Mouse (Mus musculus): ENCODE measurements at regions not wholly inside any gene's neighbourhood (a gene's known extent, or its start where the extent isn't known, plus 50 kb on each side); places are given as distances from the start of the nearest gene placed in this dataset.

DNA sequence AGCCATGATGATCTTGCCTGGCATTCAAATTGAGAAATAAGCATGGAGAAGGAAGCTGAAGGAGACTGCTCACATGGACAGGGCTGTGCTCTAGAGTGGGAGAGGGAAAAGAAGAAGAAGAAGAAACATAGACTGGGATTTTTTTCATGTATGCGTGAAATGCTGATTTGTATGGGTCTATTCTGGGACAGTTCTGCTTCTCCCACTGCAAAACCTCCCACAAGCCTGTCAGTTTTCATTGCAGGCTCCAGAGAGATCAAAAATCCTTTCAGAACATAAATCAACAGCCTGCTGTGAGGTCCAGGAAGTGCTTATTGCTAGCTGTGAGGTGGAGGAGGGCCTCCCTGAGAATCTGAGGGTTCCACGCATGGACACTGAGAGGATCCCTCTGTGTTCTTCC lies 377.3 kb upstream of the Nox3 start:
- in situ Hi-C loops (cut with MboI; ENCODE audit: low sequenced_read_pairs in 2 of 2, unreplicated experiment in 2 of 2), result no loop called here
- TF ChIP-seq ZNF384 (IDR thresholded peaks at IDR 0.05; ENCODE audit: low read depth, low read length) (no peak), MAFK (IDR thresholded peaks at IDR 0.05; ENCODE audit: insufficient read depth, low read depth, low read length) (no peak), HCFC1 (IDR thresholded peaks at IDR 0.05; ENCODE audit: borderline replicate concordance, insufficient read depth, low read length) (no peak), ZC3H11A (IDR thresholded peaks at IDR 0.05; ENCODE audit: borderline replicate concordance, low read depth, low read length) (no peak)
- no peak for DNase-seq (ENCODE audit: low read depth, low spot score)

DNA sequence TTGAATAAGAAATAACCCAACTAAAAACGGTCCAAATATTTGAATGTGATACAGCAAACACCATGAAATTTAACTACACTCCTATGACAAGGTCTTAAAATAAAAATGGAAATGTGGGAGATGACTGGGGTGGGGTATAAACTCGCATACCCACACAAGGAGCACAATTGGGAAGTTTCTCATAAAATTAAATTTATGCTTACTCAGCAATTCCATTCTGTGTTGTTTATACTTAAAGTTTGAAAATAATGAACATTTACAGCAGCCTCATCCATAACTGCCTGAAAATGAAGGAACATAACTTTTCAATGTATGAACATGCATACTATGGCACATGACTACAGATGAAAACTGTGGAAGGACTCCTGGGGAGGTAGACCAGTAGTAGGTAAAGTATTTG lies 384.5 kb upstream of the Nox3 start:
- Histone ChIP-seq H3K4me1 (ENCODE audit: control insufficient read depth in 2 of 2, insufficient read depth in 2 of 2, low read length in 2 of 2, poor library complexity in 1 of 2) (no peaks in the 10 kb centered on the region), H3K4me3 (ENCODE audit: insufficient read depth in 1 of 2, low read depth in 1 of 2, low read length in 2 of 2, poor library complexity in 1 of 2, severe bottlenecking in 1 of 2) (no peak overlapping the region), H3K36me3 (ENCODE audit: control insufficient read depth, insufficient read depth, low read length, poor library complexity, severe bottlenecking) (no peaks in the 10 kb centered on the region), H3K9me3 (ENCODE audit: control insufficient read depth, insufficient read depth, low read depth, low read length) (no peaks in the 10 kb centered on the region), H3K9ac (ENCODE audit: insufficient read depth, low read depth, low read length, poor library complexity, severe bottlenecking) (no peak overlapping the region), H3K27ac (ENCODE audit: insufficient read depth, low read depth, low read length, poor library complexity, severe bottlenecking) (no peak overlapping the region)
- in situ Hi-C loops (cut with MboI; ENCODE audit: low sequenced_read_pairs in 2 of 2, unreplicated experiment in 2 of 2), result no loop called here
- TF ChIP-seq HCFC1 (IDR thresholded peaks at IDR 0.05; ENCODE audit: borderline replicate concordance, insufficient read depth, low read length) (no peak), MAFK (IDR thresholded peaks at IDR 0.05; ENCODE audit: insufficient read depth, low read depth, low read length) (peak; percentile 95), ZNF384 (IDR thresholded peaks at IDR 0.05; ENCODE audit: low read depth, low read length) (no peak)
- DNase-seq (ENCODE audit: low read depth, low spot score), result no peak

More for the DNA sequence above, 377.3 kb upstream of the Nox3 start:
- H3K4me3 ChIP-seq (ENCODE audit: insufficient read depth in 1 of 2, low read depth in 1 of 2, low read length in 2 of 2, poor library complexity in 1 of 2, severe bottlenecking in 1 of 2), result no peak overlapping the region
- no peaks in the 10 kb centered on the region for H3K36me3 ChIP-seq (ENCODE audit: control insufficient read depth, insufficient read depth, low read length, poor library complexity, severe bottlenecking)
- no peak overlapping the region for H3K9ac ChIP-seq (ENCODE audit: insufficient read depth, low read depth, low read length, poor library complexity, severe bottlenecking)
- H3K9me3 ChIP-seq (ENCODE audit: control insufficient read depth, insufficient read depth, low read depth, low read length), result no peaks in the 10 kb centered on the region
- H3K4me1 ChIP-seq (ENCODE audit: control insufficient read depth in 2 of 2, insufficient read depth in 2 of 2, low read length in 2 of 2, poor library complexity in 1 of 2), result no peaks in the 10 kb centered on the region
- no peak overlapping the region for H3K27ac ChIP-seq (ENCODE audit: insufficient read depth, low read depth, low read length, poor library complexity, severe bottlenecking)

- no peak for TF ChIP-seq ZC3H11A (IDR thresholded peaks at IDR 0.05; ENCODE audit: borderline replicate concordance, low read depth, low read length)
- TF ChIP-seq ZNF384 (IDR thresholded peaks at IDR 0.05; ENCODE audit: low read depth, low read length), result no peak
- no peak for TF ChIP-seq CHD2 (IDR thresholded peaks at IDR 0.05; ENCODE audit: low read depth, low read length)
- no peak for TF ChIP-seq HCFC1 (IDR thresholded peaks at IDR 0.05; ENCODE audit: borderline replicate concordance, insufficient read depth, low read length)
- no peak for TF ChIP-seq MAFK (IDR thresholded peaks at IDR 0.05; ENCODE audit: insufficient read depth, low read depth, low read length)
- H3K9ac ChIP-seq (ENCODE audit: insufficient read depth, low read depth, low read length, poor library complexity, severe bottlenecking), result no peak overlapping the region
- no peak overlapping the region for H3K27ac ChIP-seq (ENCODE audit: insufficient read depth, low read depth, low read length, poor library complexity, severe bottlenecking)
- H3K4me3 ChIP-seq (ENCODE audit: insufficient read depth in 1 of 2, low read depth in 1 of 2, low read length in 2 of 2, poor library complexity in 1 of 2, severe bottlenecking in 1 of 2), result no peak overlapping the region
- H3K4me1 ChIP-seq (ENCODE audit: control insufficient read depth in 2 of 2, insufficient read depth in 2 of 2, low read length in 2 of 2, poor library complexity in 1 of 2), result peaks cover 0 to 2% of the 10 kb centered on the region in 2 experiments; a peak in 1 of 4 replicates
- no peaks in the 10 kb centered on the region for H3K9me3 ChIP-seq (ENCODE audit: control insufficient read depth, insufficient read depth, low read depth, low read length)
- in situ Hi-C loops (cut with MboI; ENCODE audit: low sequenced_read_pairs in 2 of 2, unreplicated experiment in 2 of 2), result no loop called here
- no peak for DNase-seq (ENCODE audit: low read depth, low spot score)
- no peaks in the 10 kb centered on the region for H3K36me3 ChIP-seq (ENCODE audit: control insufficient read depth, insufficient read depth, low read length, poor library complexity, severe bottlenecking)
Measured at GRCm38 (mm10) chr17:4094621-4095020, 398.6 kb upstream of the Nox3 start.

GRCm38 (mm10) chr17:4103321-4103720 lies 407.3 kb upstream of the Nox3 start:
- H3K4me1 ChIP-seq (ENCODE audit: control insufficient read depth in 2 of 2, insufficient read depth in 2 of 2, low read length in 2 of 2, poor library complexity in 1 of 2), result no peaks in the 10 kb centered on the region
- no peak for TF ChIP-seq CHD2 (IDR thresholded peaks at IDR 0.05; ENCODE audit: low read depth, low read length)
- no peak for TF ChIP-seq ZNF384 (IDR thresholded peaks at IDR 0.05; ENCODE audit: low read depth, low read length)
- no peak for TF ChIP-seq MAFK (IDR thresholded peaks at IDR 0.05; ENCODE audit: insufficient read depth, low read depth, low read length)
- no peak for TF ChIP-seq ZC3H11A (IDR thresholded peaks at IDR 0.05; ENCODE audit: borderline replicate concordance, low read depth, low read length)
- no peak for TF ChIP-seq HCFC1 (IDR thresholded peaks at IDR 0.05; ENCODE audit: borderline replicate concordance, insufficient read depth, low read length)
- H3K4me3 ChIP-seq (ENCODE audit: insufficient read depth in 1 of 2, low read depth in 1 of 2, low read length in 2 of 2, poor library complexity in 1 of 2, severe bottlenecking in 1 of 2), result no peak overlapping the region
- no peaks in the 10 kb centered on the region for H3K36me3 ChIP-seq (ENCODE audit: control insufficient read depth, insufficient read depth, low read length, poor library complexity, severe bottlenecking)
- in situ Hi-C loops (cut with MboI; ENCODE audit: low sequenced_read_pairs in 2 of 2, unreplicated experiment in 2 of 2), result no loop called here
- H3K9ac ChIP-seq (ENCODE audit: insufficient read depth, low read depth, low read length, poor library complexity, severe bottlenecking), result no peak overlapping the region
- no peak for DNase-seq (ENCODE audit: low read depth, low spot score)
- no peaks in the 10 kb centered on the region for H3K9me3 ChIP-seq (ENCODE audit: control insufficient read depth, insufficient read depth, low read depth, low read length)
- H3K27ac ChIP-seq (ENCODE audit: insufficient read depth, low read depth, low read length, poor library complexity, severe bottlenecking), result no peak overlapping the region

- TF ChIP-seq HCFC1 (IDR thresholded peaks at IDR 0.05; ENCODE audit: borderline replicate concordance, insufficient read depth, low read length) (no peak), CHD2 (IDR thresholded peaks at IDR 0.05; ENCODE audit: low read depth, low read length) (no peak), MAFK (IDR thresholded peaks at IDR 0.05; ENCODE audit: insufficient read depth, low read depth, low read length) (no peak), ZC3H11A (IDR thresholded peaks at IDR 0.05; ENCODE audit: borderline replicate concordance, low read depth, low read length) (peak; percentile 61; the same call in 1 of the 2 replicates), ZNF384 (IDR thresholded peaks at IDR 0.05; ENCODE audit: low read depth, low read length) (no peak)
- Histone ChIP-seq H3K27ac (ENCODE audit: insufficient read depth, low read depth, low read length, poor library complexity, severe bottlenecking) (no peak overlapping the region), H3K4me3 (ENCODE audit: insufficient read depth in 1 of 2, low read depth in 1 of 2, low read length in 2 of 2, poor library complexity in 1 of 2, severe bottlenecking in 1 of 2) (no peak overlapping the region), H3K4me1 (ENCODE audit: control insufficient read depth in 2 of 2, insufficient read depth in 2 of 2, low read length in 2 of 2, poor library complexity in 1 of 2) (no peaks in the 10 kb centered on the region), H3K9ac (ENCODE audit: insufficient read depth, low read depth, low read length, poor library complexity, severe bottlenecking) (no peak overlapping the region), H3K9me3 (ENCODE audit: control insufficient read depth, insufficient read depth, low read depth, low read length) (no peaks in the 10 kb centered on the region), H3K36me3 (ENCODE audit: control insufficient read depth, insufficient read depth, low read length, poor library complexity, severe bottlenecking) (no peaks in the 10 kb centered on the region)
- peak; percentile 46 for DNase-seq (ENCODE audit: low read depth, low spot score)
- in situ Hi-C loops (cut with MboI; ENCODE audit: low sequenced_read_pairs in 2 of 2, unreplicated experiment in 2 of 2), result no loop called here
Measured at GRCm38 (mm10) chr17:4109263-4109662, 413.2 kb upstream of the Nox3 start.

All from ES-E14 (cell line).